Mouse (Mus musculus) T-cell, adult 2 months (primary cell): ENCODE data around the gene C730034F03Rik.

Experiments
- DNase-seq: peaks from one replicate; pipeline ENCODE4 v3.0.0; 2022; ENCODE audit warnings: low spot score

Gene C730034F03Rik

GRCm38 (mm10) chr15:89475611-89476474, 46.5 kb downstream of the C730034F03Rik start:
- peak; percentile 91 for DNase-seq

DNA sequence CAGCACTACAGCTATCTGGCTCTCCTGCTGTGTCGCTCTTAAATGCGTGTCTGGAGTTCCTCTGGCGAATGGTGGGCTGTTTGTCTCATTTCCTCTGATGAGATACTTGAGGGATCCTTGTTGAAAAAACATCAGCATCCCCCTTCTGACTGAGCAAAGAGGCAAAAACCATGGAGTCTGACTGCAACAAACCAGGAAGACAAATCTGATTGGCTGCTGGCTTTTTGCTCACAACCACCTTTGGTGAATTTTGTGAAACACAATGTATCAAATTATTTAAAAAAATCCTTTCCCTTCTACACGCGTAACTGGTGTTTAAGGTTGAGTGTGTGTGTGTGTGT, 47.1 kb downstream of the C730034F03Rik start:
- no peak for DNase-seq

DNA sequence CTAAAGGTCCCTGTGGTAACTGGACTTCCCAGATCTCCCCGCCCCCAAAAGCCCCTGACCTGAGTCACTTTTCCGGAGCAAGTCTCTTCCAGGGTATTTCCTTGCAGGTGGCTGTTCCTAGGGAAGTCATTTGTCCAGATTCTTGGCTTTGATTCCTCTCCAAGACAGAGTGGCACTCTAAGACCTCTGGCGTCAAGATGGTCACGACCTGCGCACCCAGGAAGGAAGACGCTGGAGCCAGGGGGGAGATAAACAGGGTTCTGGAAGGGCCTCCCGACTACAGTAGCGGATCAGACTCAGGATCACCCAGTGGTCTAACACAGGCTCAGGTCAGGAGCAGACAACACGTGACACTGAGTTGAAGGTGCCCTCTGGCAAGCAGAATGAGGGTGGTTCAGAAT, 47.7 kb downstream of the C730034F03Rik start, which contains the start of gene Arsa:
Arsa (minus strand) TSS at position 335 of the 401 bp plus-strand sequence.
- no peak for DNase-seq

- no peak for DNase-seq
These were observed 48.4 kb downstream of the C730034F03Rik start for GRCm38 (mm10) chr15:89477806-89478205.

DNA sequence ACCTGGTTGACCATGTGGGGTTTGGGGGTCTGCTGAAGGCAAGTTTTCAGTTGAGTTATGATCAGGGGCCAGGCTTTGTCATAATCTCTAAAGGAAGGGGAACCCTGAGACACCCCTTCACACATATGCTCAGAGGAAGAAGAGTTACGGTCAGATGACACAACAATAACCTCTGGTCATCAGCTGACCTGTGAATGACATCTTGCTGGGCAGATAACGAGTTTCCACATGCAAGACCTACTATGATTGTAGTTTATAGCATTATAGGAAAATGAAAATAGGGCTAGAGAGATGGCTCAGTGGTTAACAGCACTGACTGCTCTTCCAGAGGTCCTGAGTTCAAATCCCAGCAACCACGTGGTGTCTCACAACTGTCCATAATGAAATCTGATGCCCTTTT, 49.2 kb downstream of the C730034F03Rik start:
- DNase-seq, result no peak
